Mouse (Mus musculus): ENCODE data around the gene Prss58. TPM values are rescaled to one million over a fixed set of nuclear protein-coding genes. Genes with fewer than 3 reads are reported as not detected.
A peak's percentile ranks its signal among the peaks of the same experiment; 100 is the strongest.

Gene Prss58
- not detected in 2 replicates for total RNA-seq (2014; rRNA removed; ENCODE audit: low replicate concordance)
- polyA plus RNA-seq (2015; fragmentation: Nextera tagmentation; extraction: Ambion mirVana) = not detected in 2 replicates

DNA sequence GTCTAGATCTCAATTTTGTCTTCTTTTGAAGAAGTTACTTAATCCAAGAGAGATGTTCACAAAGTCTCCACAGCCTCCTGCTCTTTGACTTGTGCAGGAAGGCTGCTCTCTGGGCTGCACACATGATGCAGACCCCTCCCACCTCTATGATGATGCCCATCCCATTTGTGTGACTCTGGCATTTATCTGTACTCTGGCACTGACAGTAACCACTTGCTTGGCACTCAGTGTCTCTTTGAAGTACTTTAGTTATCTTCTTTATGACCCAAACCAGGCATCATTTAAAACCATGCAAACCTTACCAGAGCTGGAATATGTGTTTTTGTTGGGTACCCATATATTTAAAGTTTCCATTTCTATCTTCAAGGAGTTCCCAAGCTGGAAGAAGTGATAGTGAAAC lies at the start of gene Prss58:
TSS of gene Prss58 (minus strand) at position 101 of the 400 bp plus-strand sequence.
- no peak within 1 kb of the TSS for H3K4me2 ChIP-seq (ENCODE audit: low read depth, low read length)
- no peaks in the 10 kb centered on the region for H3K4me1 ChIP-seq (ENCODE audit: control insufficient read depth, insufficient read depth)
- H3K9ac ChIP-seq (replicated peaks; ENCODE audit: low read depth, low read length) = no peak within 1 kb of the TSS
- H3K4me3 ChIP-seq (ENCODE audit: low read depth, low read length) = no peak within 1 kb of the TSS
- no peaks in the 10 kb centered on the region for H3K36me3 ChIP-seq (replicated peaks; ENCODE audit: control insufficient read depth, insufficient read depth, low read length)
- no peak within 1 kb of the TSS for H3K27ac ChIP-seq (ENCODE audit: low read depth)
- H3K9me3 ChIP-seq (replicated peaks; ENCODE audit: control insufficient read depth, low read length) = no peaks in the 10 kb centered on the region
- ATAC-seq (ENCODE audit: insufficient read depth, low read depth) (no peak), DNase-seq (ENCODE audit: low spot score) (no peak)
- no peaks in the 10 kb centered on the region for H3K27me3 ChIP-seq (ENCODE audit: control insufficient read depth, insufficient read depth, low read length)
- TF ChIP-seq EP300 (IDR thresholded peaks at IDR 0.05; ENCODE audit: low read depth) (no peak), CTCF (IDR thresholded peaks at IDR 0.05; ENCODE audit: low read depth) (no peak)

DNA sequence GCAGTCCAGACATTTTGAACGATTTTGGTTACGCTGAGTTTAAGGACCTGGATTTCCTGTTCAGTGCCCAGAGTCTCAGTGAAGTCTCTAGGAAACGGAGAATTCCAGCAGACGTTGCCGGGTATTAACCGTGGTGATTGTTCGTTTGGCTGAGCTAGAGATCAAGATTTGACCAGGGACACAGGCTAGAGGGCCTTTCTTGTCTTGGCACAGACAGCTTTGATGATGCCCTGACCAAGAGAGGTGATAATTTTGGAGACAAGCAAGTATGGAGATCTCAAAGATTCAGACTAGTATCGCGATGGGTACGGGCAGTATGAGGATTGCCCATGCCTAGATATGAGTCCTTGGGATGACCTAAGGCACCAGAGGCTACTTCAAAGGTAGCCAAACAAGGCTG lies 40.3 kb upstream of the Prss58 start, which contains the start of gene 1700074P13Rik:
TSS of gene 1700074P13Rik (minus strand) at position 101 of the 400 bp plus-strand sequence.
- H3K27ac ChIP-seq (ENCODE audit: low read depth) = no peak within 1 kb of the TSS
- no peak within 1 kb of the TSS for H3K4me2 ChIP-seq (ENCODE audit: low read depth, low read length)
- no peak within 1 kb of the TSS for H3K9ac ChIP-seq (replicated peaks; ENCODE audit: low read depth, low read length)
- 83% methylated on average over 10 of the region's 10 CpGs for WGBS
- no peaks in the 10 kb centered on the region for H3K27me3 ChIP-seq (ENCODE audit: control insufficient read depth, insufficient read depth, low read length)
- ATAC-seq (ENCODE audit: insufficient read depth, low read depth) = no peak
- DNase-seq (ENCODE audit: low spot score) = no peak
- TF ChIP-seq CTCF (IDR thresholded peaks at IDR 0.05; ENCODE audit: low read depth) (no peak), EP300 (IDR thresholded peaks at IDR 0.05; ENCODE audit: low read depth) (no peak)
- no peaks in the 10 kb centered on the region for H3K36me3 ChIP-seq (replicated peaks; ENCODE audit: control insufficient read depth, insufficient read depth, low read length)
- H3K4me3 ChIP-seq (ENCODE audit: low read depth, low read length) = no peak within 1 kb of the TSS
- no peaks in the 10 kb centered on the region for H3K4me1 ChIP-seq (ENCODE audit: control insufficient read depth, insufficient read depth)
- no peaks in the 10 kb centered on the region for H3K9me3 ChIP-seq (replicated peaks; ENCODE audit: control insufficient read depth, low read length)

DNA sequence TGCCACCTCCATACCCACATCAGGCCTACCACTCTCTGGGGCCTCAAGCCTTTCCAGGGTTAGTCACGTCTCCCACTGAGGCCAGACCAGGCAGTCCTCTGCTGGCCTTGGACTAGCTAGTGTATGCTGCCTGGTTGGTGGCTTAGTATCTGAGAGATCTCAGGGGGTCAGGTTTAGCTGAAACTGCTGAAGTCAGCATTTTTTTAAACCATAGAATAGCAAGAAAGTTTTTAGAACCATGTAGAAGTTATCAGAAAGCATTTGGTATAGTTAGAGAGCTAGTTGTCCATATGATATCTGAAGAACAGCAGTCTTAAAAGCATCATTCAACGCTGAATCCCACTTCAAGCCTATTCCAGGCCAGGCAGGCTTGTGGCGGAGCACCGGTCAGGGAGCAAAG lies 19.8 kb upstream of the Prss58 start:
- Histone ChIP-seq H3K27me3 (ENCODE audit: control insufficient read depth, insufficient read depth, low read length) (no peaks in the 10 kb centered on the region), H3K4me1 (ENCODE audit: control insufficient read depth, insufficient read depth) (no peaks in the 10 kb centered on the region), H3K9me3 (replicated peaks; ENCODE audit: control insufficient read depth, low read length) (no peaks in the 10 kb centered on the region), H3K36me3 (replicated peaks; ENCODE audit: control insufficient read depth, insufficient read depth, low read length) (no peaks in the 10 kb centered on the region), H3K4me3 (ENCODE audit: low read depth, low read length) (no peak overlapping the region), H3K9ac (replicated peaks; ENCODE audit: low read depth, low read length) (no peak overlapping the region), H3K27ac (ENCODE audit: low read depth) (no peak overlapping the region), H3K4me2 (ENCODE audit: low read depth, low read length) (no peak overlapping the region)
- WGBS = 73% methylated on average over 4 of the region's 4 CpGs
- no peak for DNase-seq (ENCODE audit: low spot score)
- TF ChIP-seq CTCF (IDR thresholded peaks at IDR 0.05; ENCODE audit: low read depth) = no peak
- no peak for TF ChIP-seq EP300 (IDR thresholded peaks at IDR 0.05; ENCODE audit: low read depth)
- ATAC-seq (ENCODE audit: insufficient read depth, low read depth) = no peak

DNA sequence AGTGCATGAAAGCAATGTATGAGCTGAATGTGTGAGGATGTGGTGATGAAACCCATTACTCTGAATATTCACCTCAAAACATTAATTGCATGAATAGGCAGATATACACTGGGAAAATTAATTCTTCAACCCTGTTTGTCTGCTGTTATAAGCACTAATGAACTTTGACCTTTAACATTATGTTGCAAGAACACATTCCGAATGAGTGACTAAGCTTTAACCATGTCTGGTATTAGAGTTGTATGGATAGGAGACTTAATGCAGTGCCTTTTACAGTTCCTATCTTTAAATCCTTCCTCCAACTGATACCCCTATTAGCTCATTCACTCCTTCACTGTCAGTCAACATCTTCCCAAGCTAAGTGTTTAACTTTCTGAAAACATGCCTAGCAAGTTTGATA lies 5.5 kb downstream of the Prss58 start:
- DNase-seq (ENCODE audit: low spot score) = no peak
- H3K27ac ChIP-seq (ENCODE audit: low read depth) = no peak overlapping the region
- TF ChIP-seq EP300 (IDR thresholded peaks at IDR 0.05; ENCODE audit: low read depth) = no peak
- no peak for TF ChIP-seq CTCF (IDR thresholded peaks at IDR 0.05; ENCODE audit: low read depth)
- H3K4me2 ChIP-seq (ENCODE audit: low read depth, low read length) = no peak overlapping the region
- WGBS = 65% methylated on average over 1 of the region's 1 CpGs
- no peak for ATAC-seq (ENCODE audit: insufficient read depth, low read depth)
- H3K4me1 ChIP-seq (ENCODE audit: control insufficient read depth, insufficient read depth) = no peaks in the 10 kb centered on the region
- H3K9ac ChIP-seq (replicated peaks; ENCODE audit: low read depth, low read length) = no peak overlapping the region
- no peaks in the 10 kb centered on the region for H3K9me3 ChIP-seq (replicated peaks; ENCODE audit: control insufficient read depth, low read length)
- H3K36me3 ChIP-seq (replicated peaks; ENCODE audit: control insufficient read depth, insufficient read depth, low read length) = no peaks in the 10 kb centered on the region
- H3K4me3 ChIP-seq (ENCODE audit: low read depth, low read length) = no peak overlapping the region
- no peaks in the 10 kb centered on the region for H3K27me3 ChIP-seq (ENCODE audit: control insufficient read depth, insufficient read depth, low read length)

DNA sequence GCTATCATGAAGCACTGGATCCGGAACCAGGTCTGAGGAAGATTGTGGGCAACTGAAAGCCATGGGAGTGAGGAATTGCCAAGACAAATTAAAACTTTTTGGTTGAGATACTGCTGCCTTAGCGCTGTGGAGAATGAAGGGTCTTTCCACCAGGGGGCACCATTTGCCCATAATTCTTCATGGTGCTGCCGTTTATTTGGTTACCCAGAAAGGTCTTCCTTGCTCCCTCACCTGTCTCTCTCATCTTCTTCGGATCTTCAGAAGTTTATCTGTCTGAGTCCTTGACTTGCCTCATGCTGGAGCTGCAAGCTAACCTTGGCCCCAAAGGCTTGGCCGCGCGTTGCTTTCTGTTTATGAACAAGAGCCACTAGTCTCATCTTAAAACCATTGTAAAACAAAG lies 6.6 kb downstream of the Prss58 start:
- no peak overlapping the region for H3K9ac ChIP-seq (replicated peaks; ENCODE audit: low read depth, low read length)
- no peak for DNase-seq (ENCODE audit: low spot score)
- no peaks in the 10 kb centered on the region for H3K27me3 ChIP-seq (ENCODE audit: control insufficient read depth, insufficient read depth, low read length)
- H3K27ac ChIP-seq (ENCODE audit: low read depth) = no peak overlapping the region
- H3K36me3 ChIP-seq (replicated peaks; ENCODE audit: control insufficient read depth, insufficient read depth, low read length) = no peaks in the 10 kb centered on the region
- no peak overlapping the region for H3K4me3 ChIP-seq (ENCODE audit: low read depth, low read length)
- TF ChIP-seq CTCF (IDR thresholded peaks at IDR 0.05; ENCODE audit: low read depth) (peak; percentile 15; the same call in 1 of the 2 replicates), EP300 (IDR thresholded peaks at IDR 0.05; ENCODE audit: low read depth) (no peak)
- no peak for ATAC-seq (ENCODE audit: insufficient read depth, low read depth)
- WGBS = 41% methylated on average over 7 of the region's 7 CpGs
- no peak overlapping the region for H3K4me2 ChIP-seq (ENCODE audit: low read depth, low read length)
- no peaks in the 10 kb centered on the region for H3K9me3 ChIP-seq (replicated peaks; ENCODE audit: control insufficient read depth, low read length)
- no peaks in the 10 kb centered on the region for H3K4me1 ChIP-seq (ENCODE audit: control insufficient read depth, insufficient read depth)

DNA sequence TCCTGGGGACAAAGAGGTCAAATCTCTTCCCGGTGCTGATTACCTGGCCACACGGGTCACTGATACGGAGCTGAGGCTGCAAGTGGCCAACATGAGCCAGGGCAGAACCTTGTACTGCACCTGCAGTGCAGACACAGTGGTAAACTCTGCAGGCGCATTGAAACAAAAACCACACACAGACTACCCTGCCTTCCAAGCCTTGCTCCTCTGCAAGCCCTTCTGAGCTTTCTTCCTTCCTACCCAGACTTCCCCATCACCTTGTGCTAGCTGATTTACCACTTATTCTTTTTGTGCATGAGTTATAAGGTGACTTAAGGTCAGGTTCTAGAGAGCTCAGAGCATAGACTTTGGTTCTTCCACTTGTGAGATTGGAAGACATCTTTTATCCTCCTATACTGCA lies 8.4 kb downstream of the Prss58 start:
- Histone ChIP-seq H3K4me1 (ENCODE audit: control insufficient read depth, insufficient read depth) (no peaks in the 10 kb centered on the region), H3K4me2 (ENCODE audit: low read depth, low read length) (no peak overlapping the region), H3K9ac (replicated peaks; ENCODE audit: low read depth, low read length) (no peak overlapping the region), H3K9me3 (replicated peaks; ENCODE audit: control insufficient read depth, low read length) (no peaks in the 10 kb centered on the region), H3K4me3 (ENCODE audit: low read depth, low read length) (no peak overlapping the region), H3K36me3 (replicated peaks; ENCODE audit: control insufficient read depth, insufficient read depth, low read length) (no peaks in the 10 kb centered on the region), H3K27me3 (ENCODE audit: control insufficient read depth, insufficient read depth, low read length) (no peaks in the 10 kb centered on the region), H3K27ac (ENCODE audit: low read depth) (no peak overlapping the region)
- 69% methylated on average over 4 of the region's 4 CpGs for WGBS
- ATAC-seq (ENCODE audit: insufficient read depth, low read depth) (no peak), DNase-seq (ENCODE audit: low spot score) (no peak)
- no peak for TF ChIP-seq CTCF (IDR thresholded peaks at IDR 0.05; ENCODE audit: low read depth)
- no peak for TF ChIP-seq EP300 (IDR thresholded peaks at IDR 0.05; ENCODE audit: low read depth)

Measured in heart, postnatal 0 days (tissue).